ENCODE assay signal across 22 mouse cellular contexts in genomic region chr8:84759718-84760117, GRCm38 (mm10). TPM values are rescaled to one million over a fixed set of nuclear protein-coding genes. Genes with fewer than 3 reads are reported as not detected.
"Had no signal": no experiment of that assay in that cellular context is flagged by ENCODE, and none has a peak within 500 bp of the region (broad histone marks: within the 10 kb centered on the region; RNA-seq: fewer than 3 reads in every experiment).

No protein-coding gene starts in this region.

- H3K4me2 ChIP-seq: heart, embryonic 11.5 days; heart, embryonic 13.5 days; heart, embryonic 15.5 days; hindbrain, embryonic 12.5 days; hindbrain, embryonic 14.5 days; intestine, embryonic 15.5 days; limb, embryonic 12.5 days; liver, embryonic 11.5 days; liver, embryonic 13.5 days; liver, embryonic 15.5 days had no signal

- H3K9ac ChIP-seq: heart, embryonic 13.5 days; heart, embryonic 15.5 days; hindbrain, embryonic 12.5 days; hindbrain, embryonic 14.5 days; intestine, embryonic 15.5 days; limb, embryonic 12.5 days; liver, embryonic 13.5 days; liver, embryonic 15.5 days had no signal

- ATAC-seq: inflammation-experienced regulatory T-cells, adult 6 months had no signal

- H3K27me3 ChIP-seq: heart, embryonic 15.5 days had no signal

- H3K4me3 ChIP-seq: heart, adult 2 months; heart, embryonic 13.5 days; heart, embryonic 15.5 days; hindbrain, embryonic 10.5 days; hindbrain, embryonic 12.5 days; intestine, embryonic 15.5 days; limb, embryonic 10.5 days; limb, embryonic 12.5 days; liver, embryonic 13.5 days; liver, embryonic 15.5 days had no signal

- H3K4me1 ChIP-seq: liver, embryonic 15.5 days had no signal

- H3K27ac ChIP-seq: heart, adult 2 months; heart, embryonic 13.5 days; heart, embryonic 15.5 days; hindbrain, embryonic 10.5 days; hindbrain, embryonic 12.5 days; hindbrain, embryonic 14.5 days; intestine, embryonic 15.5 days; limb, embryonic 10.5 days; limb, embryonic 12.5 days; liver, embryonic 13.5 days; liver, embryonic 15.5 days had no signal

- H3K9me3 ChIP-seq: heart, embryonic 13.5 days; heart, embryonic 15.5 days; hindbrain, embryonic 10.5 days; hindbrain, embryonic 12.5 days; intestine, embryonic 15.5 days; limb, embryonic 10.5 days; limb, embryonic 12.5 days; liver, embryonic 13.5 days; liver, embryonic 15.5 days had no signal

- DNase-seq: gastrocnemius, postnatal 10 days; heart, adult 11 months; heart, postnatal 14 days; liver, embryonic 13.5 days had no signal

- H3K36me3 ChIP-seq: hindbrain, embryonic 10.5 days; hindbrain, embryonic 12.5 days; intestine, embryonic 15.5 days; limb, embryonic 10.5 days; liver, embryonic 13.5 days; liver, embryonic 15.5 days had no signal

RNA-seq across cellular contexts. Expression of gene G430095P16Rik, which starts 36.9 kb away (rescaled TPM):
- total RNA-seq: layer of hippocampus, adult 8-10 months; layer of hippocampus, postnatal 10 days; layer of hippocampus, postnatal 25 days; left cerebral cortex, postnatal 14 days; left cerebral cortex, postnatal 36 days had no signal
